In genomic region chr5:100232076-100232475, GRCm38 (mm10) we compare ENCODE assay signal across 17 mouse cellular contexts.
DNase-seq lines count a peak whose midpoint lies in the region; ATAC-seq lines count a peak whose summit lies in the region.
"Had no signal": no experiment of that assay in that cellular context is flagged by ENCODE, and none has a peak within 500 bp of the region (broad histone marks: within the 10 kb centered on the region; RNA-seq: fewer than 3 reads in every experiment).

No protein-coding gene starts in this region.

- no peaks in the 10 kb centered on the region for H3K36me3 ChIP-seq in limb, embryonic 12.5 days
- H3K36me3 ChIP-seq in limb, embryonic 10.5 days = no peaks in the 10 kb centered on the region
- H3K36me3 ChIP-seq in neural tube, embryonic 14.5 days (ENCODE audit: control insufficient read depth, insufficient read depth, low read length) = no peaks in the 10 kb centered on the region
- H3K36me3 ChIP-seq: embryonic facial prominence, embryonic 12.5 days; forebrain, embryonic 15.5 days; heart, embryonic 15.5 days had no signal

- no peak for ATAC-seq in limb, embryonic 12.5 days (ENCODE audit: insufficient number of reproducible peaks, insufficient read depth, low FRiP score, low TSS enrichment, low read depth)
- ATAC-seq in neural tube, embryonic 14.5 days (ENCODE audit: low read depth) = no peak
- ATAC-seq: forebrain, embryonic 15.5 days; intestine, embryonic 16.5 days had no signal

- peak; percentile 53 for DNase-seq in heart, adult 11 months
- no peak for DNase-seq in heart, adult 8-10 months (ENCODE audit: low spot score)
- no peak for DNase-seq in limb, embryonic 10.5 days (ENCODE audit: low spot score)
- DNase-seq in left cerebral cortex, postnatal 25 days (ENCODE audit: low spot score in 2 of 2) = no peak
- DNase-seq: adrenal gland, postnatal 10 days; cerebellum, adult 18-20 months; cerebellum, adult 9-11 months; gastrocnemius, postnatal 36 days; heart, adult 18-20 months; heart, postnatal 14 days had no signal

- peaks cover 14% of the 10 kb centered on the region for H3K4me1 ChIP-seq in limb, embryonic 12.5 days (replicated peaks)
- peaks cover 31% of the 10 kb centered on the region for H3K4me1 ChIP-seq in limb, embryonic 10.5 days
- H3K4me1 ChIP-seq in neural tube, embryonic 14.5 days (ENCODE audit: control insufficient read depth, insufficient read depth, low read length) = 0 out of 2 replicates have a peak, but pooled peaks cover 5% of the 10 kb centered on the region
- H3K4me1 ChIP-seq: embryonic facial prominence, embryonic 12.5 days; forebrain, embryonic 15.5 days; heart, embryonic 15.5 days had no signal

- intact Hi-C loops in left cerebral cortex, postnatal 25 days (cut with DNase I) = no loop called here

- H3K27ac ChIP-seq in limb, embryonic 12.5 days = no peak overlapping the region
- H3K27ac ChIP-seq in limb, embryonic 10.5 days = no peak overlapping the region
- peak overlapping the region; percentile 8; the same call in 1 of the 2 replicates for H3K27ac ChIP-seq in neural tube, embryonic 14.5 days (ENCODE audit: low read depth, low read length)
- H3K27ac ChIP-seq: embryonic facial prominence, embryonic 12.5 days; forebrain, embryonic 15.5 days; heart, embryonic 15.5 days had no signal

- no peaks in the 10 kb centered on the region for H3K27me3 ChIP-seq in limb, embryonic 12.5 days
- no peaks in the 10 kb centered on the region for H3K27me3 ChIP-seq in limb, embryonic 10.5 days (ENCODE audit: low read depth, poor library complexity, severe bottlenecking)
- H3K27me3 ChIP-seq in neural tube, embryonic 14.5 days (ENCODE audit: control insufficient read depth, insufficient read depth, low read length) = no peaks in the 10 kb centered on the region
- H3K27me3 ChIP-seq: embryonic facial prominence, embryonic 12.5 days; forebrain, embryonic 15.5 days; heart, embryonic 15.5 days had no signal

- H3K9me3 ChIP-seq in limb, embryonic 12.5 days = no peaks in the 10 kb centered on the region
- no peaks in the 10 kb centered on the region for H3K9me3 ChIP-seq in limb, embryonic 10.5 days (replicated peaks)
- no peaks in the 10 kb centered on the region for H3K9me3 ChIP-seq in neural tube, embryonic 14.5 days (ENCODE audit: control insufficient read depth, low read length)
- H3K9me3 ChIP-seq: embryonic facial prominence, embryonic 12.5 days; forebrain, embryonic 15.5 days; heart, embryonic 15.5 days had no signal

- H3K4me2 ChIP-seq in limb, embryonic 12.5 days = 0 out of 2 replicates have a peak overlapping the region, but pooled peaks have one; percentile 23
- no peak overlapping the region for H3K4me2 ChIP-seq in neural tube, embryonic 14.5 days (ENCODE audit: low read depth, low read length)
- H3K4me2 ChIP-seq: embryonic facial prominence, embryonic 12.5 days; forebrain, embryonic 15.5 days; heart, embryonic 11.5 days; heart, embryonic 15.5 days had no signal

- no peak overlapping the region for H3K9ac ChIP-seq in limb, embryonic 12.5 days (replicated peaks)
- no peak overlapping the region for H3K9ac ChIP-seq in neural tube, embryonic 14.5 days (replicated peaks; ENCODE audit: low read depth, low read length)
- H3K9ac ChIP-seq: embryonic facial prominence, embryonic 12.5 days; forebrain, embryonic 15.5 days; heart, embryonic 15.5 days had no signal

- WGBS in limb, embryonic 12.5 days = 40% methylated on average over 7 of the region's 7 CpGs
- 69% methylated on average over 7 of the region's 7 CpGs for WGBS in limb, embryonic 10.5 days
- WGBS in neural tube, embryonic 14.5 days = 77% methylated on average over 7 of the region's 7 CpGs

- H3K4me3 ChIP-seq in limb, embryonic 12.5 days (replicated peaks) = no peak overlapping the region
- H3K4me3 ChIP-seq in limb, embryonic 10.5 days = no peak overlapping the region
- H3K4me3 ChIP-seq in neural tube, embryonic 14.5 days (ENCODE audit: low read depth, low read length) = no peak overlapping the region
- H3K4me3 ChIP-seq: embryonic facial prominence, embryonic 12.5 days; forebrain, embryonic 15.5 days; heart, embryonic 15.5 days had no signal
